Mouse (Mus musculus): ENCODE measurements around the gene Gm11232.

The Gm11232 gene

DNA sequence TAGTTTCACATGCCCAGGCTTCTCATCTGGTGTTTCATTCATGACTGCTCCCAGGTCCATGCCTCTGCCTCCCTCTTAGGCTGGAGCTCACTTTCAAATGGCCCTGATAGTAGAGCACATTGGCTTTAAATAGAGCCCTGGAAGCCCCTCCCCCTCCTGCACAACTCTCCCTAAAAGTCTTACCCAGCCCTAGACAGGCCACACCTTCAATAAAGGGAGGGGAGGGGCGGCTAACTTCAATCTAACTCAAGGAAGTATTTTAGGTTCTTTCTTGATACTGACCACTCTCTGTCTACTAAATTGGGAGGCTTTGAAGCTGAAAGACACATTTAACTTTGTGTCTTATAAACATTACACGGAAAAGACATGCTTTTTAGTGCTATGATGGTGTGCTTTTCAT, at the start of gene Gm11232:
Gene Gm11232 (minus strand): TSS at position 101 of the 400 bp plus-strand sequence.
- no peak for DNase-seq (ENCODE audit: low spot score in 2 of 2)

DNA sequence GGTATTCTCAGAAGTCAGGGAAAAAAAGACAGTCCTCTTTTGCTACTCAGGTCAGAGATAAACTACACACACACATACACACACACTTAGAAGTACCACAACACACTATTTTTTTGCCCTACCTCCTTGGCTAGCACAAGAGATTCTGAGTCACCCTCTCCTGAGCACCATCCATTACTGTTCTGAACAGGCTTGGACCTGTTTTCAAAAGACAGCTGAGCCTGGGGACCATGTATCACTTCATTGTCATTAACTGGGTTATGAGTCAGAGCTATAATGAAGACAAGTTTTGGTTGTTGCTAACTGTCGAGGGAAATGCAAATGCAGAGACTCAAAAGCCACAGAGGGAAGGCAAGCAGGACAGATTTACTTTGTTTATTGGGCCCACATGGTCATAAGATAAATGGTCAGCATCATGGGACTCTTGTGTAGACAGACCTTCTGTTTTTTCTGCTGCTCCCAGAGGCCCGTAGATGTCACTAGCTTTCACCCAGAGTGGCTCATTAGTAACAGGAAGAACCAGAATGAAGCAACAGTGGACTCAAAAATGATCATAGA, 48.3 kb upstream of the Gm11232 start:
- no peak for DNase-seq (ENCODE audit: low spot score in 2 of 2)

DNA sequence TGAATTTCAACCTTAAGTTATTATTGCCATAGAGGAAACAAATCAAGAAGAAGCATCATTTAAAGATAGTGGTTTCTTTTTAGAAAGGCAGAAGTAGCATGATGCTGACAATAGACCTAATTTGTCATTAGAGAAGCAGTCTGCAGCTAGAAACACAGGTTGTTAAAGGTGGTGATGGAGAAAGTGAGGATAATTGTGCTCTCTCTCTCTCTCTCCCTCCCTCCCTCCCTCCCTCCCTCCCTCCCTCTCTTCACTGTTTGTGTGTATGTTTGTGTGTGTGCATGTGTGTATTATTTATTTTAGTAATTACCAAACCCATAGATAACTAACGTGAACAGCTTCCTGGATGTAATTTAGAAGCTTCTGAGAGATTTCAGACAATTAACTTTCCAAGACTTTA, 7.8 kb upstream of the Gm11232 start:
- DNase-seq (ENCODE audit: low spot score in 2 of 2): no peak

DNA sequence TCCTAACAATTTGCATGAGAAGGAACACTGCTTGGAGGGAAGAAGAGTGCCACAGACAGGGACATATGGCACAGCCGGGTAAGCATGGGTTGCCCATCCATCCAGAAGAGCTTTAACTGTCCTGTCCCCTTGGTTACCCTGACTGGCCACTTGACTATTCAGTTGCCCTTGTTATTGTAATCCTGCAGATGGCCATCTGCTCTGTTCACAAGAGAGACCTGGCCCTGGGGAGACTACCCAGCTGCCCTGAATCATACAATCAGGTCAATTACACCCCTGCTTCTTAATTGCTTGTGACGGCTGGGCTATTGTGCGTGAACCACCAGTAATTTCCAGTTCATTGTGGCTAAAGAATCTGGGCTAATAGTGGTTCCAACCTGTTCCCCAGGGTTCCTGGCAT, 7.3 kb upstream of the Gm11232 start:
- no peak for DNase-seq (ENCODE audit: low spot score in 2 of 2)

DNA sequence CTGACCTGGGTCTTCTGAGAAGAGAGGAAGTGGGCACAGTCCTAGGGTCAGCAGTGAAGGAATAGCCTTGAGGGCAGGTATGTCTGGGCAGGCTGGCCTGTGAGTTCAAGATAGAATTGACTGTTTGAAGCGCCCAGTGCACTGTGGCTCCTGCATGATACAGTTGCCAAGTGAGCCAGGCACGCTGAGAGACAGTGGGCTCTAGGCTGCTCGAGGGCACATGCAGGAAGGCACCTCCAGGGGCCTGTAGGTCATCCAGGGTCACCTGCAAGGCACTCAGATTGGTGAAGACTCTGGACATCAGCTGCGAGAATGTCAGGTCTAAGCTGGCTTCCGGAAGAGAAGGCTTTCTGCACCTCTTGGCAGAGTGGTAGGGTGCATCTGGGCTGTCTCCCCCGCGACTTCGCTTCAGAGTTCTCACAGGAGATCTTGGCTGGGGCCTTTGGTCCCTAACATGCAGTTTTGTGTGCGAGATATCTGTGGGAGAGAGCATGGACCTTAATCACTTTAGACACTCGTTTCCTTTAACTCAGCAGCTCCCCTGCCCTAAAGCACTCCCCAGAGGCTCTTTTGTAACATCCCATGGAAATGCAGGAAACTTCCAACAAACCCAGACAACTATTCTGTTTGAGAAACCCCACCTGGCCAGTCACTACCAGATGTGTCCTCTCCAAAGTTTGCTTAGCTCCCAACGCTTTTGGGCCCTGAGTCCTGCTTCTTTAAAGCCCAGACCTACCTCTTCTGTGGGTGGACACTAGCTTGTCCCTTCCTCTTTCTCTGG, 1.1 kb downstream of the Gm11232 start:
- DNase-seq (ENCODE audit: low spot score in 2 of 2): no peak

DNA sequence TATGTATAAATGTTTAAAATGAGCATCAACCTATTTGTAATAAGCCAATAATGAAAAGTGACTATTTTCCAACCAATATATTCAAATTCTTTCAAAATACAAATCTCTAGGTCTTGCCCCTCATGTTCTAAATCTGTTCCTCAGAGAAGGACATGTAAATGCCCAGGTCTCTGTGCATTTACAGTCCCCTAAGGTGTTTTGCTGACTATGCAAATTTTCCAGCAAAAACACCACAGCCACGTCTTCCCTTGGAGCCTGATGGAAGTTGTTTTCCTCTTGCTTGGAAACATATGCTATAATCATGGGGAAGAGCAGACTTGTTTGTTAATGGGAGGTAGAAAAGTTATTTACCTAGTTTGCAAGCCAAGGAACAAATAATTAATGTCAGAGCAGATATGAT, 12.0 kb downstream of the Gm11232 start:
- no peak for DNase-seq (ENCODE audit: low spot score in 2 of 2)

DNA sequence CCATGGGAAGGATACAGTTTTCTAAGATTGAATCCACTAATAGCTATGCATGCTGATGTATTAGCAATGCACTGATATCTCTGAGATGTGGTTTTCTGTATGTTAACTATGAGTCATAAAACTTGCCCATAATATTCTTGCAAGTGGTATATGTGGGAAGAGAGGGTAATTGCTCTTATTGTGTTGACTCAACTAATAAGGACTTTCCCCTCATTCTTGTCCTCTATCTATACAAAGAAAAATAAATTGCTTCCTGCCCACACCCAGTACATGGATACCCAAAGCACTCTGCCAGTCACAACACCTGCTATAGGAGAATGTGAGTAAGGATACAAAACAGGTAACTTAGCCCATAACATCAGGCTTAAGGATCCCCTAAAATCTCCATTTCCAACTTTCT, 21.2 kb downstream of the Gm11232 start:
- no peak for DNase-seq (ENCODE audit: low spot score in 2 of 2)

DNA sequence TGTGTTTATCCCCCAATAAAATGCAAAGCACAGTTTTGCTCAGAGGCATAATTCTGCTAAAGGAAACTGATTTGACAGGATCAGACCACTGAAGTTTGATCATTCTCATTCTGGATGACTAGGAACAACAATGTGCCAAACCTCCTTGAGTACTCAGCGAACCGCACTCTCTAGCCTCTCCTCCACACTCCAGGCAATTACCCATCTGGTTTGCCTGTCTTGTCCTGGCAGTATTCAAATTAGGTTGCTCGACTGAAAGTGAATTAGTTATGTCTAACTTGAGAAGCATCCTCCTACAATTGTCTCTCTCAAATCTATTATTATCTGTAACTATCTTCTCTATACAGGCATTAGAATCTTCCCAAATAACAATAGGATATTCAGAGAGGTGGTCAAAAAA, 22.5 kb downstream of the Gm11232 start:
- no peak for DNase-seq (ENCODE audit: low spot score in 2 of 2)

DNA sequence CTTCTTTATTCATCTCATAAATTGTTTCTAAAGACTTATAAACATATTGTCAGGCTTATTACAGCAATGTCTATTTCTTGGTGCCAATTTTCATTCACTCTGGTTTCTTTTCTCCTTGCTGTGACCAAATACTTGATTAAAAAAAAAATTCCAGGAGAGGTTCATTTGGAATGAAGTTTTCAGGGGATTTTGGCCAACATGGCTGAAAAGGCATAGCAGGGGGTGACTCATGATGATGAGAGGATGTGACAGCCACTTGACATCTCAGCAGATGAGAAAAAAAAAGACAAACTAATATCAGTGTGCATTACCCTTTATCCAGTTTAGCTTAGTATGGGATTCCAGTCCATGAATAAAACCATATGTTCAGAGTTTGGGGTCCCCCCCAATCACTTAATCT, 28.4 kb downstream of the Gm11232 start:
- no peak for DNase-seq (ENCODE audit: low spot score in 2 of 2)

DNA sequence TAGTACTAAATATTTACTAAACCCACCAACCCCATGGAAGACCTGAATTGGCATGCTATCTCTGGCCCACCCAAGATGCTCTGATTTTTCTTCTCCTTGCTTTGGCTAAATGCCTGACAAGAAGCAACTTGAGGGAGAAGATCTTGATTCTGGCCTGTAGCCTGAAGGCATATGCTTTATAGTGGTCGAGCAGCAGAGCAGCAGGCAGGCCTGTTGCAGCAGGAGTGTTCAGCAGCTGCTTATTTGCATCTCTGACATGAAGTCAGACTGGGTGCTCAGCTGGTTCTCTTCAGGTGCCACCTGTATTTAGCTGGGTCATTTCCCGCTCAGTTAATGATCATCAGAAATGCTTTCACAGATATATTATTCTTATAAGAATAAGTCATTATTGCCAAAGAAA, 30.2 kb downstream of the Gm11232 start:
- DNase-seq (ENCODE audit: low spot score in 2 of 2): no peak

DNA sequence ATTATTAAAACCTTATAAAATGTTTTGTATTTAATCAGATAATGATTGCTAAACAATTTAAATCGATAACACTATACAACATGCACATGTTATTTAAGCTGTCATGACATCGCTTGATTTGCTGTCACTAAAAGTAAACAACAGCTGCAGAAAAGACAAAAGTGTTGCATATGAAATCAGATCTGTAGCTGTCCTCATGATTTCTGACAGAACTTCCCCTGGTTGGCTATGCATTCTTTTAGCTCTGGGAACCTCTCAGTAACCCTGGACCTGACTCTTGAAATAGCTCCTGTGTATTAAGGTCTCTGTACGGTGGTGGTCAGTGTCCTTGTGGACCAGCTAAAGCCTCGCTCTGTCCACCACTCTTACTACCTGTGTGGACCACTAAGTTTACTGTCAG, 30.7 kb downstream of the Gm11232 start:
- DNase-seq (ENCODE audit: low spot score in 2 of 2): no peak

DNA sequence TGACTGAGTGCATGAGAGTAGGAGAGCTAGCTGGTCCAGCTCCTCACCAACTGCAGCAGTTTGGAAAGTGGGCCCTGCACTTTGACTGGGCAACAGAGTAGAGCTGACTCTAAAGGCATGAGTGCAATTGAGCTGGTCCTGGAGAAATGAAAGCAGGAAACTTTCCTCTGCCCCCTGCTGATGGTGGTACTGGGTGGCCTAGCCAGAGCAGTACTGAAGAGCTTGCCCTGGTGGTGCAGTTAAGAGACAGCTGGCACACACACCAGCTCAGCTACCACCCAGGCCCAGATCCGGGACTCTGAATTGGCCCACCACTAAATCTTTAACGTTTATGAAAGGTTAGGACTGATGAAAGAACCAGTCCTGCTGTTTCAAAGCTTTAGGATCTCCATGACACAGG, 31.9 kb downstream of the Gm11232 start:
- DNase-seq (ENCODE audit: low spot score in 2 of 2): no peak

All from frontal cortex, postnatal 25 days (tissue).